Mouse (Mus musculus) erythroblast, embryonic 14.5 days (primary cell): ENCODE measurements around the gene Rhd.

Experiments
- GATA1 ChIP-seq: IDR thresholded peaks from 2 replicates; pipeline ENCODE4 v1.6.1; 2012; ENCODE audit warnings: low read length, inconsistent platforms, mixed read lengths
- TAL1 ChIP-seq: IDR thresholded peaks from 3 replicates; pipeline ENCODE4 v1.6.1; 2012; ENCODE audit warnings: low read length, inconsistent platforms, mixed read lengths

- peak; percentile 90 for TF ChIP-seq GATA1
- peak; percentile 42; the same call in 2 of the 3 replicates for TF ChIP-seq TAL1
Measured at GRCm38 (mm10) chr4:134863937-134864729, at the start of gene Rhd.
